Mouse (Mus musculus) intestine, embryonic 15.5 days (tissue): ENCODE results near the gene Sox5. TPM values are rescaled to one million over a fixed set of nuclear protein-coding genes. Genes with fewer than 3 reads are reported as not detected.

Experiments
- ATAC-seq: fragments of 200-750 bp; cut with Nextera tagmentation; 2 replicates; pipeline ENCODE4 v1.8.0; 2017; ENCODE audit warnings: moderate TSS enrichment, moderate library complexity
- H3K27ac ChIP-seq: fragments of 300-500 bp; sonication (generic); 2 replicates; pipeline ENCODE4 v1.5.1; 2015; ENCODE audit warnings: mild to moderate bottlenecking, inconsistent platforms
- H3K27me3 ChIP-seq: fragments of 300-500 bp; sonication (generic); replicated peaks from 2 replicates; pipeline ENCODE4 v1.6.1; 2015; ENCODE audit warnings: inconsistent platforms
- H3K36me3 ChIP-seq: fragments of 300-500 bp; sonication (generic); 2 replicates; pipeline ENCODE4 v1.6.1; 2015; ENCODE audit warnings: inconsistent platforms
- H3K4me1 ChIP-seq: fragments of 300-500 bp; sonication (generic); replicated peaks from 2 replicates; pipeline ENCODE4 v1.6.1; 2015; ENCODE audit warnings: inconsistent platforms
- H3K4me2 ChIP-seq: fragments of 300-500 bp; sonication (generic); replicated peaks from 2 replicates; pipeline ENCODE4 v1.6.1; 2015; ENCODE audit warnings: mild to moderate bottlenecking, inconsistent platforms
- H3K4me3 ChIP-seq: fragments of 300-500 bp; sonication (generic); replicated peaks from 2 replicates; pipeline ENCODE4 v1.5.1; 2015; ENCODE audit warnings: inconsistent platforms
- H3K9ac ChIP-seq: fragments of 300-500 bp; sonication (generic); 2 replicates; pipeline ENCODE4 v1.6.1; 2015; ENCODE audit warnings: inconsistent platforms
- H3K9me3 ChIP-seq: fragments of 300-500 bp; sonication (generic); 2 replicates; pipeline ENCODE4 v1.6.1; 2016; ENCODE audit warnings: inconsistent platforms
- WGBS: fragments of 180-500 bp; shearing (Covaris S2); methylation state at CpG from one replicate; pipeline ENCODE4 v1.1.7; 2015; 5-methylcytosine and 5-hydroxymethylcytosine counted together
- polyA plus RNA-seq: library from polyadenylated mRNA; unstranded; fragments of >200 nt; fragmentation: Nextera tagmentation; extraction: Ambion mirVana; gene quantifications from 2 replicates; pipeline ENCODE4 v1.2.1, GENCODE M21; 2015

Sox5 gene
- polyA plus RNA-seq, 1 experiment from 2014 or later = 12.9 TPM

- WGBS = 76% methylated on average over 7 of the region's 7 CpGs
- Histone ChIP-seq H3K27ac (no peak overlapping the region), H3K36me3 (no peaks in the 10 kb centered on the region), H3K27me3 (no peaks in the 10 kb centered on the region), H3K9ac (no peak overlapping the region), H3K4me3 (no peak overlapping the region), H3K9me3 (no peaks in the 10 kb centered on the region), H3K4me1 (no peaks in the 10 kb centered on the region), H3K4me2 (no peak overlapping the region)
- no peak for ATAC-seq
Observed at GRCm38 (mm10) chr6:144312282-144312780, 469.4 kb downstream of the Sox5 start.

- 49% methylated on average over 4 of the region's 4 CpGs for WGBS
- ATAC-seq = peak; percentile 36; the same call in 1 of the 2 replicates
- H3K4me3 ChIP-seq = no peak overlapping the region
- no peak overlapping the region for H3K27ac ChIP-seq
- no peak overlapping the region for H3K9ac ChIP-seq
- no peaks in the 10 kb centered on the region for H3K36me3 ChIP-seq
- H3K4me1 ChIP-seq = no peaks in the 10 kb centered on the region
- H3K4me2 ChIP-seq = no peak overlapping the region
- H3K27me3 ChIP-seq = no peaks in the 10 kb centered on the region
- no peaks in the 10 kb centered on the region for H3K9me3 ChIP-seq
Observed at GRCm38 (mm10) chr6:144311754-144312153, 470.0 kb downstream of the Sox5 start.

- Histone ChIP-seq H3K36me3 (no peaks in the 10 kb centered on the region), H3K4me3 (no peak overlapping the region), H3K27ac (no peak overlapping the region)
Observed at GRCm38 (mm10) chr6:144309171-144309570, 472.6 kb downstream of the Sox5 start.

GRCm38 (mm10) chr6:144307551-144308149 is 474.1 kb downstream of the Sox5 start:
- no peak for ATAC-seq

More at GRCm38 (mm10) chr6:144309171-144309570, 472.6 kb downstream of the Sox5 start:
- H3K27me3 ChIP-seq = no peaks in the 10 kb centered on the region
- no peaks in the 10 kb centered on the region for H3K9me3 ChIP-seq
- no peak overlapping the region for H3K9ac ChIP-seq
- no peak for ATAC-seq
- H3K4me1 ChIP-seq = no peaks in the 10 kb centered on the region
- no peak overlapping the region for H3K4me2 ChIP-seq

DNA sequence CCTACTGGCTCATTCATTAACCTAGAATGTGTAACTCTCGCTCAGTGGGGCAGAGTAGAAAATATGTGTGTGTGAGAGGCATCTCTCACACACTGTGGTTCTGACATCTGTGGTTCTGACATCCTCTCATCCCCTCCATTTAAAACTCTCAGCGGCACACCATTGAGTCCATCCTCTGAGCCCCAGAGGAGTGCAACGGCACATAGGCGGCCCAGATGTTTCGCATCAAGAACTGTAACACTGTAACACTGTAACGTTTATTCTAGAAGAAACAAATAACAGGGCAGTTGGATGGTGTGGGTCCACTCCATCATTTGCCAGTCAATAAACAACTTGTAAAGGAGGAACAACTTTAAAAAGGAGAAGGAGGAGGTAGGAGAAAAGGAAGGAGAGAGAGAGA is 479.0 kb downstream of the Sox5 start:
- Histone ChIP-seq H3K9ac (no peak overlapping the region), H3K4me3 (no peak overlapping the region), H3K4me2 (no peak overlapping the region), H3K27ac (no peak overlapping the region), H3K27me3 (no peaks in the 10 kb centered on the region), H3K4me1 (peaks cover 5% of the 10 kb centered on the region), H3K9me3 (no peaks in the 10 kb centered on the region), H3K36me3 (no peaks in the 10 kb centered on the region)
- ATAC-seq = no peak
- 72% methylated on average over 6 of the region's 6 CpGs for WGBS

More at GRCm38 (mm10) chr6:144307551-144308149, 474.1 kb downstream of the Sox5 start:
- H3K4me2 ChIP-seq = no peak overlapping the region
- H3K4me3 ChIP-seq = no peak overlapping the region
- no peaks in the 10 kb centered on the region for H3K9me3 ChIP-seq
- H3K27ac ChIP-seq = no peak overlapping the region
- WGBS = 91% methylated on average over 12 of the region's 12 CpGs
- H3K36me3 ChIP-seq = no peaks in the 10 kb centered on the region
- H3K4me1 ChIP-seq = no peaks in the 10 kb centered on the region
- no peak overlapping the region for H3K9ac ChIP-seq
- H3K27me3 ChIP-seq = no peaks in the 10 kb centered on the region

- Histone ChIP-seq H3K9me3 (0 out of 2 replicates have a peak, but pooled peaks cover 1% of the 10 kb centered on the region), H3K4me3 (no peak overlapping the region), H3K4me1 (peaks cover 5% of the 10 kb centered on the region), H3K27ac (no peak overlapping the region), H3K36me3 (no peaks in the 10 kb centered on the region), H3K9ac (no peak overlapping the region), H3K27me3 (no peaks in the 10 kb centered on the region), H3K4me2 (no peak overlapping the region)
- ATAC-seq = no peak
- 72% methylated on average over 4 of the region's 4 CpGs for WGBS
Observed at GRCm38 (mm10) chr6:144301082-144301481, 480.7 kb downstream of the Sox5 start.

DNA sequence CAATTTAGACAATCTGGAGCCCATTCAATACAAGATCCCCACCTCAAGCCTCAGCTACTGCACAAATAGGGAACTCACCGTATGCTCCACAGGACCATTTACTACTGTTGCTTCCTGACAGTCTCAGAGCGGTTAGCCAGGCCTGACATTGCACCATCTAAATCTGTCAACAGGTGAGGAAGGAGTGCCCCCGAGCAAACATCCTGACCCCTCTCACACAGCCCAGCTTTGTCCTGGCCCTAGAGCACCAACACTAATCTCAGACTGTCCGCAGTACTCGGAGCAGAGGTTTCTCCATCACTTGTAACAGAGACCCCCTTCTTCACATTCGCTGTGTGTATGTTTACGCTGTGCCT is 482.3 kb downstream of the Sox5 start:
- Histone ChIP-seq H3K36me3 (no peaks in the 10 kb centered on the region), H3K9ac (no peak overlapping the region), H3K4me1 (peaks cover 5% of the 10 kb centered on the region), H3K4me2 (no peak overlapping the region), H3K27me3 (no peaks in the 10 kb centered on the region), H3K4me3 (no peak overlapping the region), H3K27ac (no peak overlapping the region), H3K9me3 (0 out of 2 replicates have a peak, but pooled peaks cover 5% of the 10 kb centered on the region)
- WGBS = 42% methylated on average over 7 of the region's 7 CpGs
- no peak for ATAC-seq

- H3K36me3 ChIP-seq = no peaks in the 10 kb centered on the region
- no peak for ATAC-seq
- H3K27ac ChIP-seq = no peak overlapping the region
- 0 out of 2 replicates have a peak, but pooled peaks cover 5% of the 10 kb centered on the region for H3K9me3 ChIP-seq
- 49% methylated on average over 23 of the region's 23 CpGs for WGBS
- H3K4me1 ChIP-seq = peaks cover 5% of the 10 kb centered on the region
- H3K4me3 ChIP-seq = no peak overlapping the region
- no peaks in the 10 kb centered on the region for H3K27me3 ChIP-seq
- H3K4me2 ChIP-seq = 0 out of 2 replicates have a peak overlapping the region, but pooled peaks have one; percentile 12
- H3K9ac ChIP-seq = no peak overlapping the region
Observed at GRCm38 (mm10) chr6:144298641-144299502, 482.9 kb downstream of the Sox5 start.

DNA sequence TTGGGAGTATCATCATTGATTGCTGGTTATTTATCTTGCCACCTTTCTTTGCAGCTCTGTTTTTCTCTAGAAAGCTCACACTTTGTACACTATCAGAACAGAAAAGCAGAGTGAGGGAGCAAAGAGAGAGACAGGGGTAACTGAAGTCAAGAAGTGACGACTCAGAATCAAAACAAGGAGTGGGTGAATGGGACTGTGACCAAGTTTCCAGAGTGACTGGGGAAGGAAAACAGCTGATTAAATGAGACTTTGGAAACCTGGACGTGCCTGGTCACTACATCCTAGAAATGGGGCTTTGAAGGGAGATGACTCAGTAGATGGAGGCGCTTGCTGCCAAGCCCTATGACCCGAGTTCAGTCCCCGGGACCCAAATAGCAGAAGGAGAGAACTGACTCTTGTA is 483.9 kb downstream of the Sox5 start:
- H3K4me2 ChIP-seq = no peak overlapping the region
- H3K4me3 ChIP-seq = no peak overlapping the region
- no peaks in the 10 kb centered on the region for H3K27me3 ChIP-seq
- ATAC-seq = no peak
- 85% methylated on average over 5 of the region's 5 CpGs for WGBS
- H3K9me3 ChIP-seq = 0 out of 2 replicates have a peak, but pooled peaks cover 5% of the 10 kb centered on the region
- no peaks in the 10 kb centered on the region for H3K36me3 ChIP-seq
- H3K9ac ChIP-seq = no peak overlapping the region
- no peak overlapping the region for H3K27ac ChIP-seq
- H3K4me1 ChIP-seq = peaks cover 5% of the 10 kb centered on the region

DNA sequence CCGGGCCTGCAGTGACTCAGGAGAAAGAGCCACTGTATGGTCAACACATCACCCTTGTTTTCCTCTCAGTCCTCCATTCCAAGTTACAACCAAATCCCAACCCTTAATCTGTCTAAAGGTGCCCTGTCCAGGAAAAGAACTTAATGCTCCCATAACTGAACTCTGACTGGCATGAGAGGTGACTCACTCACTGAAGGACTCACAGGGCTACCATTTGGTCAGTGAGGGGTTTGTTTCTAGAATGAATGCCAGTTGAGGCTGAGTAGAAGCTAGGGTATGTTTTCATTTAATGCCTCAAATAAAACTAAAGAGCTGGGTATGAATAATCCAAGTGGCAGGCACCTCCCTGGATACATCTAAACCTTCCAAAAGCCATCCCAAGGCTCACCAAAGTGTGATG is 484.6 kb downstream of the Sox5 start:
- H3K27ac ChIP-seq = no peak overlapping the region
- no peak overlapping the region for H3K9ac ChIP-seq
- no peak for ATAC-seq
- H3K4me1 ChIP-seq = peaks cover 5% of the 10 kb centered on the region
- WGBS = 88% methylated on average over 1 of the region's 1 CpGs
- no peaks in the 10 kb centered on the region for H3K36me3 ChIP-seq
- H3K27me3 ChIP-seq = no peaks in the 10 kb centered on the region
- H3K4me2 ChIP-seq = no peak overlapping the region
- H3K4me3 ChIP-seq = no peak overlapping the region
- 0 out of 2 replicates have a peak, but pooled peaks cover 5% of the 10 kb centered on the region for H3K9me3 ChIP-seq

- no peak overlapping the region for H3K4me2 ChIP-seq
- ATAC-seq = no peak
- H3K27me3 ChIP-seq = no peaks in the 10 kb centered on the region
- H3K27ac ChIP-seq = no peak overlapping the region
- H3K4me1 ChIP-seq = no peaks in the 10 kb centered on the region
- H3K36me3 ChIP-seq = no peaks in the 10 kb centered on the region
- no peak overlapping the region for H3K9ac ChIP-seq
- no peak overlapping the region for H3K4me3 ChIP-seq
- 0 out of 2 replicates have a peak, but pooled peaks cover 5% of the 10 kb centered on the region for H3K9me3 ChIP-seq
- 88% methylated on average over 4 of the region's 4 CpGs for WGBS
Observed at GRCm38 (mm10) chr6:144291526-144291925, 490.3 kb downstream of the Sox5 start.

- no peaks in the 10 kb centered on the region for H3K9me3 ChIP-seq
- no peak overlapping the region for H3K4me2 ChIP-seq
- no peak overlapping the region for H3K9ac ChIP-seq
- WGBS = 85% methylated on average over 4 of the region's 4 CpGs
- no peaks in the 10 kb centered on the region for H3K27me3 ChIP-seq
- no peak overlapping the region for H3K27ac ChIP-seq
- no peak for ATAC-seq
- no peak overlapping the region for H3K4me3 ChIP-seq
- H3K4me1 ChIP-seq = no peaks in the 10 kb centered on the region
- H3K36me3 ChIP-seq = no peaks in the 10 kb centered on the region
Observed at GRCm38 (mm10) chr6:144286122-144286521, 495.7 kb downstream of the Sox5 start.
